Mouse (Mus musculus) embryo, embryonic 9.5 days (tissue): ENCODE measurements at regions not wholly inside any gene's neighbourhood (a gene's known extent, or its start where the extent isn't known, plus 50 kb on each side); places are given as distances from the start of the nearest gene placed in this dataset.
"Not testable (repeated sequence)": the region's sequence is repeated elsewhere in the genome, so short reads cannot be mapped to it uniquely, and the experiment has no call there.

Source experiments
- DNase-seq: peaks from one replicate; pipeline ENCODE4 v3.0.0-alpha.2; 2017; ENCODE audit errors: extremely low spot score

DNA sequence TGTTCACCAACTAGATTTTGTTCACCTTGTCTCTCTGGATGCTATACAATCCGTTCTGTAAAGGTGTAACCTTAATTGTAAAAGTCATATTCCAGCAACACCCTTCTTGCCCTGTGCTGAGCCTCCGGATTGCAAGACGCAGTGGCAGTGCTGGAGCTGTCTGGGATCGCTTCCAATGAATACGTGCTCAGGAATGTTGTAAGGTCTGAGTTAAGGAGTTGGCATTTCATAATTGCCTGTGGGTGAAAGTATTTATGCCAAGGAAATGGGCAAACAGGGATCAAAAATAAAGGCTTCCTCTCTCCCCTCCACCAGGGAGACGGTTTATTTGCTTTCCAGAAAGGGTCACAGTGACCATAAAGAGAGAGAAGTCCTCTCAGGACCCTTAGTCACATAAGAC is 93.3 kb downstream of the Apob start:
- no peak for DNase-seq

- DNase-seq, result no peak
Measured at GRCm38 (mm10) chr12:8071286-8071685, 93.8 kb downstream of the Apob start.

- no peak for DNase-seq
Measured at GRCm38 (mm10) chr12:8076010-8076540, 98.6 kb downstream of the Apob start.

DNA sequence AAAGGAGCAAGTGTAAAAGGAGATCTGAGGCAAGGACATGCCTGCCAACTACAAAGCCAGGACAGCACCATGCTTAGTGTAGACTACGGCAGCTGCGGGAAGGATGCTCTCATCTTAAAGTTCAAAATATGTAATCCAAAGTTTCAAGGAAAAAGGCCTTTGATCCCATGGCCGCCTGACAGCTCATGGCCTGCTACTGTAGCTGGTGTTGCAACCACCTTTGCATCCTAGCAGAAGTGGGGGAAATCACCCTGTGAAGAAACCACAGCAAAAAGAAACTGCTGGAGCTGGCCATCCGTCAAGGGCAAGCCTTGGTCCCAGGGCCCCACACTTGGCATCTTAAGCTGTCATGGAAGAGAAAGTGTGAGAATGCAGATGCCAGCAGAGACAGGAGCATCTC is 99.9 kb downstream of the Apob start:
- no peak for DNase-seq

DNA sequence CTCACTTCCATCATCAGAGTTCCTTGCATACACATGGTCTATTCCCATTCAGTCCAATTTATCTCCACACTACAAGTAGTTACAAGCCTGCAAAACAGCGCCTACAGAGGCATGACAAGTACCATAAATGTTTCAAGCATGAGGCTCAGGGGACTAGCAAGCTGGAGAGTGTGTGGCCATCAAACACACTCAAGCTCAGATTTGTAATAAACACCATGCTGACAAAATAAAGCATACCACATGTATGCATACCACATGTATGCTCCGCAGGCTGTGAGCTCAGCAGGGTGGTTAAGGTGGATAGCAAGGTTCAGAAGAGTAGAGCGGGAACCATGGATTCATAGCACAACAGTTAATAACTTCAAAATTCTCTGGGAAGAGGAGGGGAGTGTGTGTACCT is 100.6 kb downstream of the Apob start:
- DNase-seq, result no peak

- DNase-seq, result no peak
Measured at GRCm38 (mm10) chr12:8082688-8083661, 105.5 kb downstream of the Apob start.

DNA sequence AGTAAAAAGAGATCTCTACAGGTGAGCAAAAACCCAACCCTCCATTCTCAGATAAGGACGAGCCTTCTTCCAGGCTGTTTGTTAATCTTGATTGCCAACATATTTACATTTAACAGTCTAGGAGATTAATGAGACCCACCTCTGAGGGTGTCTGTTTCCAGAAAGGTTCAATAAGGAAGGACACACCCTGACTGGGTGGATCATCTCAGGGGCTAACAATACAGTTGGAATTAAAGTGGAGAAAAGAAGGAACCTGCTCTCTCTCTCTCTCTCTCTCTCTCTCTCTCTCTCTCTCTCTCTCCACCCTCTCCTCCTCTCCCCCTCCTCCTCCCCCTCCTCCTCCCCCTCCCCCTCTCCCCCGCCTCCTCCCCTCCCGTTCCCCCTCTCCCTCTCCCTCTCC is 110.5 kb downstream of the Apob start:
- no peak for DNase-seq

DNA sequence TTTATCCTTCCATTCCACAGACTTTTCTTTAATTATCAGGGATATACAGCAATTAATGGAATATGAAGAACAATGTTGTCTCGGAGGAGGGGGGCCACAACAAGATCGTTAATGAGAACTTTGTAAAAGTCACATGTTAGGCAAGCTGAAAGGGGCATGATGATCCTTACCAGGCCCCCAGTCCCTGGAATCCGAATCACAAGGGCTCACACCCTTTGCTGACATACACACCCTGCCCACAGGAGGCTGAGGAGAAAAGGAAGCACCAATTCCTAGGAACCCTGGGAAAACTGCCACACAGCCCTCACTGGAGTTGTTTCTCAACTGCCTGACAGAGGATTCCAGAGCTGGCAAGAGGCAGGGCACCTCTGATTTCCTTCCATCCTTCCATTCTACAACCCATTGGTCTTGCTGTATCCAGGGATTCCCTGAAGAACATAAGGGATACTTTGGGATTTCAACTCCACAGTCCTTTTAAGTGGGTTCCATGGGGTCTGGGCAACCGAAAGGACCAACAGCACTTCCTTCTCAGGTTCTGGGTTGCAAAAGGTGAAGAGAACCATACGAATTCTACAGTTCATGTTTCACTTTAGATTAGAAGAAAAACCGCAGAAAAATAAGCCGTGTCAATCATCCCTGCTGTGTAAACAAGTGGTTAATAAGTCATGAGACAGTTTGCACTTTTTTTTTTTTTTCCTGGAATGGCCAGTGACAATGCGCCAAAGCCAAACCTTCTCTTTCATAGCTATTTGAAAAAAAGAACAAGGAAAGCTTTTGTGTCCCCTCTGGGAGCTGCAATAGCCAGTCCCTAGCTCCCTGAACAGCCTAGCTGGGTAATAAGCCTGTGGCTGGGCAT is 112.2 kb downstream of the Apob start:
- no peak for DNase-seq

GRCm38 (mm10) chr12:8090279-8090626 is 112.8 kb downstream of the Apob start:
- no peak for DNase-seq

DNA sequence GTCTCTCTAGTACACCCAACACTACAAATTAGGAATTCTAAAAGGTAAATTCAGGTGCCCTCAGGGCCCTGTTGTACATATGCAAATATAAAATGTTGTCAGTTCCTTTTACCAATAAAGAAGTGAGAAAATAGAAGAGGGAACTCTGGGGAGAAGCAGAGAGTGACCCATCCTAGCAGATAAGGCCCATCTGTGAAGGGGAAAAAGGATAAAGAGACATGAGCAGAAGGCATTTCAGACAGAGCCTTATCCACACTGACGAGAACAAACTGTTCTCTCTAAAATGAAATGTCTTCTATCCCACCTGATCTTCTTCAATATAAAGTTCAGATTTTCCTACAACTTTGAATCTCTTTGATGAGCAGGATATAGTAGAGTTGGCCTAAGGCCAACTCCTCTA is 114.5 kb upstream of the Ldah start:
- no peak for DNase-seq

- DNase-seq, result no peak
Measured at GRCm38 (mm10) chr12:8095946-8096345, 112.0 kb upstream of the Ldah start.

DNA sequence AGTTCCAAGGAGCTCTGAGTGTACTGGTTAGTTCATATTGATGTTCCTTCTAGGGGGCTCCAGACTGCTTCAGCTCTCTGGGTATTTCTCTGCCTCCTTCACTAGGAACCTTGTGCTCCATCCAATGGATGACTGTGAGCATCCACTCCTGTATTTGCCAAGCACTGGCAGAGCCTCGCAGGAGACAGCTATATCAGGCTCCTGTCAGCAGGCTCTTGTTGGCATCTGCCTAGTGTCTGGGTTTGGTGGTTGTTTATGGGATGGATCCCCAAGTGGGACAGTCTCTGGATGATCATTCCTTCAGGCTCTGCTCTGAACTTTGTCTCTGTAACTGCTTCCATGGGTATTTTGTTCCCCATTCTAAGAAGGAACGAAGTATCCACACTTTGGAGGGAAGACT is 109.5 kb upstream of the Ldah start:
- not testable (repeated sequence) for DNase-seq

GRCm38 (mm10) chr12:8099114-8099513 is 108.8 kb upstream of the Ldah start:
- no peak for DNase-seq

DNA sequence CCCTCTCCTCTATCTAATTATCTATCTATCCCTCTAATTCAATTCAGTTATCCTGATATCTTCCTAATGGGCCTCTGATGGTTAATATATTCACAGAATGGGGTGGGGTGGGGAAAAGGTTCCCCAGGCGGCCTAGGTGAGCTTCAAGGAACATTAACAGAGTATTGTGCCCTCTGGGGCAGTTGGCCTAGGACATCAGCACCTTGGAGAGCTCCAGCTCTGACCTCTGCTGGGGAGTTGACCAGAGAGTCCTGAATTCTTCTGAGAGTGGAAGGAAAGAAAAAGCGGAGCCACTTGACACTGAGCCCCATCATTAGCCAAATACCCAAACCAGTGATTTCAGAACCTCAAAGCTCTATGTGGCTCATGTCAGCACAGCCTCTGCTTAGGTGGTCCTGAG is 108.1 kb upstream of the Ldah start:
- DNase-seq, result peak; percentile 46

DNA sequence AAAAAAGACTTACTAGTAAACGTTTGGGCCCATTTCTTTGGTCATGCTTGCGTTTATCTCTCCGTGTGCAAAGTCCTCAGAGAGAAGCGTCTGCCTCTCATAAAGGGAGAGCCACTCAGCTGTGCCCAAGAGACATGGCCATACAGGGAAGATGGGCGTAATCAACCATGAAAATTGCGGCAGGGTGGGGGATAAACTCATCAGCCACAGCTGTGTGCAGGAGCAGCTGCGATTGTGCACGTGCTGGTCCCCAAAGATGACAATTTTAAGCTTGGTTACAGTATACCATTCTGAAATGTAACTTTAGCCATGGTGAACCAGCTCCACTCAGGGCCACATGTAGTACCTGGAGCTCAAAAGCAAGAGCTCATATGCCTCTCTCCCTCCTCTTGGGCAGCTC is 106.1 kb upstream of the Ldah start:
- no peak for DNase-seq

GRCm38 (mm10) chr12:8103259-8103658 is 104.6 kb upstream of the Ldah start:
- no peak for DNase-seq

GRCm38 (mm10) chr12:8107137-8107536 is 100.8 kb upstream of the Ldah start:
- no peak for DNase-seq

DNA sequence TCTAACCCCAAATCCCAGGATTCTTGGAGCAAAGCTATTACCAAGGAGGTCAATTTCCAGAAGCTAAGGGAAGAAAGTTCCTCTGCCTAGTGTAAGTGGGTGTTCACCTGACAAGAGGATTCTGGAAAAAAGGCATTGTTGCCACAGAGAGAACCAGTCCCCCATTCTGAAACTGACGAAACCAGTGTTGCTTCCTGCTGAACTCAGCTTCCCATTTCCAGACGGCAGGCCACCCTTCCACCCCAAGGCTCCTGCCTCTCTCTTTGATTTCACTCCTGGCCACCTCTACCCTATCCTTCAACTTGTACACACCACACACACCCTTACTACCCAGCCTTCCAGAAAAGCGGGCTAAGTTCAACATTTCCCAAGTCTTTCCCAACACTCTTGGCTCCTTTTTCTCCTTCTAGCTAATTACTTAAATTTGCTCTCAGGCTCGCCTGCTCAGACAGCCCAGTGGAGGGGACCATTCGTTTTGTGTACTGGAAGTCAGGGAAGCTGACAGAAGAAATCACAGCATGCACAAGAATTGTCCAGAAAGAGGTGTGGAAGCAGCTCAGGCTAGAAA is 98.6 kb upstream of the Ldah start:
- DNase-seq, result no peak

GRCm38 (mm10) chr12:8109876-8110275 is 98.0 kb upstream of the Ldah start:
- DNase-seq, result no peak

DNA sequence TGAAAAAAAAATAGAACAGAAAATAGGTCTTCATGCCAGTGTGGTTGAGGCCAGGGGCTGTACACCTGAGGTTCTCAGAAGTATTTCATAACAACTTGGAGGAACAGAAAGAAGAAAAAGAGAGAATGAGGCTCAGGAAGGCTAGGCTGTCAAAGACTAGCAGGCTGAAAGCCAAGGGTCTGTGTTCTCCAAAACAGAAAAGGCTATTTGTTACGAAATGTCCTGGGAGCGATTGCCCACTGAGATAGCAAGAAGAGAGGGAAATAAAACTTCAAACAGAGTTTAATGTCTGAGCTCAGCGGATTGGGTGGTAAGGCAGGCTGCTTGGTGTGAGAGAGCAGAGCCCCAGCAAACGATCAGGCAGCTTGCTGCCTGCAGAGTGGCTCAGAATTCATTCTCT is 97.6 kb upstream of the Ldah start:
- DNase-seq, result no peak

- no peak for DNase-seq
Measured at GRCm38 (mm10) chr12:8111484-8111883, 96.4 kb upstream of the Ldah start.

DNA sequence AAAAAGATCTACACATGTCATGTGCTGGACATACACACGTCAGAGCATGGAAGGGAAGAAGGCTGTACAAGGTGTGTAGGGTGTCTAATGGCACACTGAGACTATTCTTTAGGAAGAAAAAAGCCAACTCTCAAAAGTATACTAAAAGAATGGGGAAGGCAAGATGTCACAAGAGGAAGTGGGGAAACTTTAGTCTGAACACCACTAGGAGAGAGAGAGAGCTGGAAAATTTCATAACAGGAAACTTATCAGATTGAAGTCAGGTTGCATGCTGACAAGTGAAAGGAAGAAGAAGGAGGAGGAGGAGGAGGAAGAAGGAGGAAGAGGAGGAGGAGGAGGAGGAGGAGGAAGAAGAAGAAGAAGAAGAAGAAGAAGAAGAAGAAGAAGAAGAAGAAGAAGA is 52.3 kb upstream of the Ldah start:
- no peak for DNase-seq
